Mouse (Mus musculus) lung, embryonic 14.5 days (tissue): ENCODE measurements around the gene Tubb4b. TPM values are rescaled to one million over a fixed set of nuclear protein-coding genes. Genes with fewer than 3 reads are reported as not detected.

Source experiments
- ATAC-seq: fragments of 200-750 bp; cut with Nextera tagmentation; 2 replicates; pipeline ENCODE4 v1.8.0; 2017; ENCODE audit warnings: mild to moderate bottlenecking, moderate TSS enrichment, moderate library complexity; ENCODE audit not compliant: insufficient read depth
- DNase-seq: peaks from one replicate; pipeline ENCODE4 v3.0.0-alpha.2; 2015
- H3K27ac ChIP-seq: fragments of 300-500 bp; sonication (generic); 2 replicates; pipeline ENCODE4 v1.5.1; 2014; ENCODE audit warnings: low read depth, mild to moderate bottlenecking, moderate library complexity
- H3K27me3 ChIP-seq: fragments of 300-500 bp; sonication (generic); 2 replicates; pipeline ENCODE4 v1.6.1; 2014; ENCODE audit warnings: low read length, control low read depth; ENCODE audit not compliant: insufficient read depth
- H3K36me3 ChIP-seq: fragments of 300-500 bp; sonication (generic); 2 replicates; pipeline ENCODE4 v1.6.1; 2014; ENCODE audit warnings: control low read depth; ENCODE audit not compliant: insufficient read depth
- H3K4me1 ChIP-seq: fragments of 300-500 bp; sonication (generic); 2 replicates; pipeline ENCODE4 v1.6.1; 2014; ENCODE audit warnings: antibody characterized with exemption, control low read depth; ENCODE audit not compliant: insufficient read depth
- H3K4me2 ChIP-seq: fragments of 300-500 bp; sonication (generic); 2 replicates; pipeline ENCODE4 v1.6.1; 2014; ENCODE audit warnings: mild to moderate bottlenecking
- H3K4me3 ChIP-seq: fragments of 300-500 bp; sonication (generic); 2 replicates; pipeline ENCODE4 v1.5.1; 2014; ENCODE audit warnings: low read depth, low read length
- H3K9ac ChIP-seq: fragments of 300-500 bp; sonication (generic); 2 replicates; pipeline ENCODE4 v1.6.1; 2014
- H3K9me3 ChIP-seq: fragments of 300-500 bp; sonication (generic); 2 replicates; pipeline ENCODE4 v1.6.1; 2016; ENCODE audit warnings: low read depth, low read length, control low read depth
- CTCF ChIP-seq: IDR thresholded peaks from 2 replicates; pipeline ENCODE4 v1.5.1; 2016; ENCODE audit warnings: antibody characterized with exemption, low read depth
- WGBS: fragments of 180-500 bp; shearing (Covaris S2); extraction: QIAGEN DNeasy Blood & Tissue Kit; methylation state at CpG from one replicate; pipeline ENCODE4 v1.1.7; 2014; 5-methylcytosine and 5-hydroxymethylcytosine counted together
- polyA plus RNA-seq: library from polyadenylated mRNA; unstranded; fragments of >200 nt; fragmentation: Nextera tagmentation; extraction: Ambion mirVana; gene quantifications from 2 replicates; pipeline ENCODE4 v1.2.1, GENCODE M21; 2014

The Tubb4b gene
- polyA plus RNA-seq, 1 experiment from 2014 or later, result 610 TPM

- TF ChIP-seq CTCF, result no peak
- H3K4me2 ChIP-seq, result no peak overlapping the region
- DNase-seq, result no peak
- no peak overlapping the region for H3K9ac ChIP-seq
- 78% methylated on average over 6 of the region's 6 CpGs for whole genome bisulfite sequencing
- H3K27ac ChIP-seq, result no peak overlapping the region
- no peaks in the 10 kb centered on the region for H3K36me3 ChIP-seq
- no peak for ATAC-seq
- H3K9me3 ChIP-seq, result no peaks in the 10 kb centered on the region
- H3K27me3 ChIP-seq, result peaks cover 26% of the 10 kb centered on the region; the same call in 1 of the 2 replicates
- no peaks in the 10 kb centered on the region; the same call in 1 of the 2 replicates for H3K4me1 ChIP-seq
- no peak overlapping the region for H3K4me3 ChIP-seq
These were observed 36.7 kb downstream of the Tubb4b start for GRCm38 (mm10) chr2:25187841-25188240.

DNA sequence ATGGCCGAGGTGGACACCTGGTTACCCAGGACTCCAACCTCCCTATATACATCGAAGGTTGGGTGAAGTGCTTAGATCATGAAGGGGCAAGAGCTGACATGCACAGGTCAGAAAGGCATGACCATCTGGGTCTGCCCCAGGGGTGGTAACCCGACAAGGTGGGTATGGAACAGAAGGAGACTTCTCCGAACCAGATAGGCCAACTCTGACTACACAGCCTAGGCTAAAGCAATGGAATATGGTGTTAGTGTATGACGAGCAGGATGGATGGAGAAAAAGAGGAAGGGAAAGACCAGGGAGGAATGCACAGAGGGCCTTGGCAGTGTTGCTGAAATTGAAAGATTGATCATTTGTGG lies 37.9 kb downstream of the Tubb4b start:
- peak overlapping the region; percentile 55; the same call in 1 of the 2 replicates for H3K9ac ChIP-seq
- ATAC-seq (no peak), DNase-seq (no peak)
- no peak for TF ChIP-seq CTCF
- peak overlapping the region; percentile 43 for H3K4me3 ChIP-seq
- H3K9me3 ChIP-seq, result no peaks in the 10 kb centered on the region
- peak overlapping the region; percentile 75 for H3K4me2 ChIP-seq
- H3K4me1 ChIP-seq, result no peaks in the 10 kb centered on the region; the same call in 1 of the 2 replicates
- no peaks in the 10 kb centered on the region for H3K36me3 ChIP-seq
- no peak overlapping the region; the same call in 1 of the 2 replicates for H3K27ac ChIP-seq
- peaks cover 34% of the 10 kb centered on the region for H3K27me3 ChIP-seq
- 31% methylated on average over 5 of the region's 5 CpGs for WGBS

DNA sequence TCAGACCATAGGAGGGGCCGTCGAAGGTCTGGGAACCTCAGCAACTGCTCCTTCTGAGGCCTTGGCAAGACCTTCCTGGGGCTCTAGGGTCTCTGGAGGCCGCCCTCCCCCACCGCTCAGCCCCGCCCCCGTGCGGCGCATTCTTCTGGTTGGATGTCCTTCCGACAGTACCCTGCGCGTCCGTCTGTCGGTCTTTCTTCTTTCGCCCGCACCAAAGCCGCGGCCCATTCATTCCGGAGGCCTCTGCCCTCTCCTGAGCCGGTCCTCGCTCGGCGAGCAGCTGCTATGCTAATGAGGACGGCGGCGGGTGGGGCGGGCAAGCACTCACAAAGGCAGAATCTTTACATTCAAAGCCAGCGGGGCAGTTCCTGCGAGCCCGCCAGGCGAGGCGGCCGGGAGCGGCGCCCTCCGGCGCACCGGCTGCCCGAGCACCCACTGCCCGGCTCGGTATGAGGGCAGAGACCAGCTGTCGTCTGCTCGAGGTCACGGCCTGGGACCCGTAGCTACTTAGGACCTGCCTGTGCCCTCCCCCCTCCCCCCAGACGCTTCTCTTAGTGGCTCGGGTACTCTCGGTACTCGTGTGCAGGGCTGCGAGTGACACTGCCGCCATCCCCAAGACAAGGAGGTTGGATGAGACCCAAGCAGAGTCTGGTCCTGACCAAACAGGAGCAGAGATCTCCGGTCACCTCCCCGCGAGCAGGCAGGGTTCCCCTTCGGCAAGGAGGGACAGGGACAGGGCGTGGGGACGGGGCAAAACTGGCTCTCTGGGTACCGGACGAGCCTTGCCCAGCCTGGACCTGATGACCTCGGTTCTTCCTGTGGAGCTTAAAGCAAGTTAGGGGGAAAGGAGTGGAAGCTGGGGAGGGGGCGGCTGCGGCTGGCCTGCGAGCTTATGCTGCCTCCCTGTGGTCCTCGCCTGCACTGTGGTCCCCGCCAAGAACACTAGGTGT lies 38.6 kb downstream of the Tubb4b start:
- peak overlapping the region; percentile 55 for H3K9ac ChIP-seq
- H3K4me3 ChIP-seq, result peak overlapping the region; percentile 43
- peak overlapping the region; percentile 75 for H3K4me2 ChIP-seq
- peaks cover 40% of the 10 kb centered on the region for H3K27me3 ChIP-seq
- no peaks in the 10 kb centered on the region for H3K9me3 ChIP-seq
- peak; percentile 84 for TF ChIP-seq CTCF
- no peaks in the 10 kb centered on the region for H3K36me3 ChIP-seq
- DNase-seq (peak; percentile 75), ATAC-seq (peak; percentile 70)
- H3K4me1 ChIP-seq, result no peaks in the 10 kb centered on the region; the same call in 1 of the 2 replicates
- peak overlapping the region; percentile 71 for H3K27ac ChIP-seq
- WGBS, result under 1% methylated on average over 63 of the region's 64 CpGs

- 92% methylated on average over 7 of the region's 7 CpGs for WGBS
- H3K9ac ChIP-seq, result no peak overlapping the region
- no peaks in the 10 kb centered on the region for H3K9me3 ChIP-seq
- peaks cover 52% of the 10 kb centered on the region for H3K27me3 ChIP-seq
- no peaks in the 10 kb centered on the region; the same call in 1 of the 2 replicates for H3K4me1 ChIP-seq
- no peak overlapping the region for H3K4me2 ChIP-seq
- no peak for ATAC-seq
- no peak for TF ChIP-seq CTCF
- no peak overlapping the region for H3K4me3 ChIP-seq
- H3K27ac ChIP-seq, result no peak overlapping the region
- no peak for DNase-seq
- no peaks in the 10 kb centered on the region for H3K36me3 ChIP-seq
These were observed 40.0 kb downstream of the Tubb4b start for GRCm38 (mm10) chr2:25184496-25184895.

GRCm38 (mm10) chr2:25183336-25183735 lies 41.2 kb downstream of the Tubb4b start:
- Histone ChIP-seq H3K4me3 (no peak overlapping the region), H3K27me3 (peaks cover 60% of the 10 kb centered on the region), H3K27ac (no peak overlapping the region), H3K9me3 (no peaks in the 10 kb centered on the region), H3K36me3 (no peaks in the 10 kb centered on the region), H3K9ac (no peak overlapping the region), H3K4me1 (peaks cover under 1% of the 10 kb centered on the region), H3K4me2 (peak overlapping the region; percentile 91; the same call in 1 of the 2 replicates)
- 56% methylated on average over 2 of the region's 2 CpGs for WGBS
- DNase-seq (no peak), ATAC-seq (no peak)
- no peak for TF ChIP-seq CTCF

GRCm38 (mm10) chr2:25182664-25183063 lies 41.8 kb downstream of the Tubb4b start:
- no peak for ATAC-seq
- WGBS, result 25% methylated on average over 6 of the region's 6 CpGs
- peak overlapping the region; percentile 91 for H3K4me2 ChIP-seq
- H3K27me3 ChIP-seq, result peaks cover 64% of the 10 kb centered on the region
- H3K9ac ChIP-seq, result no peak overlapping the region
- H3K4me3 ChIP-seq, result peak overlapping the region; percentile 62
- TF ChIP-seq CTCF, result no peak
- peaks cover 7% of the 10 kb centered on the region for H3K4me1 ChIP-seq
- H3K27ac ChIP-seq, result no peak overlapping the region
- H3K9me3 ChIP-seq, result no peaks in the 10 kb centered on the region
- DNase-seq, result no peak
- no peaks in the 10 kb centered on the region for H3K36me3 ChIP-seq

- no peak for DNase-seq
- H3K27me3 ChIP-seq, result peaks cover 68% of the 10 kb centered on the region
These were observed 42.6 kb downstream of the Tubb4b start for GRCm38 (mm10) chr2:25181891-25182397.

More at GRCm38 (mm10) chr2:25181891-25182397, 42.6 kb downstream of the Tubb4b start:
- Histone ChIP-seq H3K4me1 (peaks cover 11% of the 10 kb centered on the region), H3K27ac (peak overlapping the region; percentile 86; the same call in 1 of the 2 replicates), H3K9ac (peak overlapping the region; percentile 60), H3K4me2 (peak overlapping the region; percentile 91), H3K36me3 (no peaks in the 10 kb centered on the region), H3K9me3 (no peaks in the 10 kb centered on the region), H3K4me3 (peak overlapping the region; percentile 62)
- WGBS, result 1% methylated on average over 17 of the region's 17 CpGs
- no peak for TF ChIP-seq CTCF
- no peak for ATAC-seq
